Mouse (Mus musculus) lung, adult 2 months (tissue): ENCODE measurements around the gene Lhx9.

Source experiments
- CTCF ChIP-seq: fragments of 200-500 bp; IDR thresholded peaks from 2 replicates; pipeline ENCODE4 v1.5.1; 2011; ENCODE audit warnings: mild to moderate bottlenecking, low read length, control low read depth; ENCODE audit not compliant: insufficient read depth
- POLR2A ChIP-seq: fragments of 200-500 bp; IDR thresholded peaks from 2 replicates; pipeline ENCODE4 v1.6.1; 2011; ENCODE audit warnings: low read depth, mild to moderate bottlenecking, control low read depth, low read length, borderline replicate concordance; ENCODE audit errors: extremely low read depth

DNA sequence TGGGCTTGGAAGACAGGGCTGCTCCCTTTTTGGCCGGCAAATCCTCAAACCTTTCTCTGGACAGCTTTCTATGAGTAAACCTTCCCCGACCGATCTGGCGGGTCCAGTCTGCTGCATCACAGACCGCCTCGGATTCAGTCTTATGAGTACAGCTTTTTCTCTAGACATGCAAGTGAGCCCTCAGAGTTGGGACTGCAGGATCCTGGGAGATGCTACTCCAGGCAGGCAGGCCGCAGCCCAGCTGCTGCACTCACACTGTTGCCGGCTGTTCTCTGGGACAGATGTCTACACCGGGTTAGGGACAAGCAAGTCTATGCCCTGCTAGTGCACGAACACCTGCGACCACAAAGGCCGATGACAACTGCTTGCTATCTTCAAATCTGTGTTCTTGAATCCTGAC, 2.2 kb downstream of the Lhx9 start:
- TF ChIP-seq CTCF (no peak), POLR2A (no peak)
